Mouse (Mus musculus): ENCODE measurements at regions not wholly inside any gene's neighbourhood (a gene's known extent, or its start where the extent isn't known, plus 50 kb on each side); places are given as distances from the start of the nearest gene placed in this dataset.

- TF ChIP-seq CTCF (IDR thresholded peaks at IDR 0.05; ENCODE audit: low read depth): no peak
- TF ChIP-seq EP300 (IDR thresholded peaks at IDR 0.05; ENCODE audit: low read depth): no peak
These were observed 61.0 kb upstream of the Sulf2 start for GRCm38 (mm10) chr2:166216512-166216865.

Measured in liver, postnatal 0 days (tissue).